Mouse (Mus musculus) embryonic facial prominence, embryonic 11.5 days (tissue): Measurements from ENCODE around the gene Itln1. TPM values are rescaled to one million over a fixed set of nuclear protein-coding genes. Genes with fewer than 3 reads are reported as not detected.
A peak's percentile ranks its signal among the peaks of the same experiment; 100 is the strongest.

Source experiments
- ATAC-seq: fragments of 200-750 bp; cut with Nextera tagmentation; replicated peaks from 2 replicates; pipeline ENCODE4 v1.8.0; 2017; ENCODE audit warnings: low read depth; ENCODE audit not compliant: insufficient number of reproducible peaks, low FRiP score, low TSS enrichment
- DNase-seq: peaks from one replicate; pipeline ENCODE4 v3.0.0-alpha.2; 2015; ENCODE audit warnings: low spot score
- H3K27ac ChIP-seq: fragments of 300-500 bp; sonication (generic); replicated peaks from 2 replicates; pipeline ENCODE4 v1.5.1; 2014; ENCODE audit warnings: mild to moderate bottlenecking, low read depth, low read length, control low read depth
- H3K27me3 ChIP-seq: fragments of 300-500 bp; sonication (generic); 2 replicates; pipeline ENCODE4 v1.6.1; 2014; ENCODE audit warnings: mild to moderate bottlenecking, low read length, moderate library complexity, mixed read lengths; ENCODE audit not compliant: control insufficient read depth, insufficient read depth
- H3K36me3 ChIP-seq: fragments of 300-500 bp; sonication (generic); replicated peaks from 2 replicates; pipeline ENCODE4 v1.6.1; 2014; ENCODE audit warnings: low read depth, mild to moderate bottlenecking, low read length, moderate library complexity, mixed read lengths; ENCODE audit not compliant: control insufficient read depth, insufficient read depth
- H3K4me1 ChIP-seq: fragments of 300-500 bp; sonication (generic); 2 replicates; pipeline ENCODE4 v1.6.1; 2014; ENCODE audit warnings: low read length, mixed read lengths; ENCODE audit not compliant: control insufficient read depth, insufficient read depth
- H3K4me2 ChIP-seq: fragments of 300-500 bp; sonication (generic); 2 replicates; pipeline ENCODE4 v1.6.1; 2014; ENCODE audit warnings: low read depth, mild to moderate bottlenecking, control low read depth, low read length, moderate library complexity
- H3K4me3 ChIP-seq: fragments of 300-500 bp; sonication (generic); 2 replicates; pipeline ENCODE4 v1.5.1; 2014; ENCODE audit warnings: low read depth, low read length, control low read depth
- H3K9ac ChIP-seq: fragments of 300-500 bp; sonication (generic); replicated peaks from 2 replicates; pipeline ENCODE4 v1.6.1; 2014; ENCODE audit warnings: mild to moderate bottlenecking, control low read depth, low read length
- H3K9me3 ChIP-seq: fragments of 300-500 bp; sonication (generic); replicated peaks from 2 replicates; pipeline ENCODE4 v1.6.1; 2016; ENCODE audit warnings: mild to moderate bottlenecking, low read length, inconsistent platforms, mixed read lengths; ENCODE audit not compliant: control insufficient read depth
- WGBS: fragments of 180-500 bp; shearing (Covaris S2); extraction: QIAGEN DNeasy Blood & Tissue Kit; methylation state at CpG from one replicate; pipeline ENCODE4 v1.1.7; 2014; 5-methylcytosine and 5-hydroxymethylcytosine counted together
- polyA plus RNA-seq: library from polyadenylated mRNA; unstranded; fragments of >200 nt; fragmentation: Nextera tagmentation; extraction: Ambion mirVana; gene quantifications from 2 replicates; pipeline ENCODE4 v1.2.1, GENCODE M21; 2014

Itln1 gene
- polyA plus RNA-seq, 1 experiment from 2014 or later: not detected

- ATAC-seq: no peak
- DNase-seq: no peak
Observed at GRCm38 (mm10) chr1:171513234-171513633, 21.9 kb downstream of the Itln1 start.

DNA sequence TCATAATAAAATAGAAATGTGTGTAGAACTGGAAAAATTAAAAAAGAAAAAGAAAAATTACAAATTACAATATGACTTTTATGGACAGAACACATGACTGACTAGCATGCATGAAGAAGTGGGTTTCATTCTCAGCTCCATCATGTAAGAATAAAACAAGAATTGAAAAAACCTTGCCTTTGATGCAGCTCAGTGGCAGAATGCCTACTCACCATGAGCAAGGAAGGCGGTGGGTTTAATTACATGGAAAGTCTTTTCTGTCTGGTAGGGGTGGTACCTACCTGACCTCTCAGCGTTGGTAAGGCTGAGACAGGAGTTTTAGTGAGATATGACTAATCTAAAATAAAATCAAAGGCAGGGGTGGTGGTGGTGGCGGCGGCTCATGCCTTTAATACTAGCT lies 30.5 kb downstream of the Itln1 start:
- DNase-seq (no peak), ATAC-seq (no peak)
- no peaks in the 10 kb centered on the region for H3K36me3 ChIP-seq
- H3K27me3 ChIP-seq: no peaks in the 10 kb centered on the region
- no peaks in the 10 kb centered on the region for H3K4me1 ChIP-seq
- H3K4me3 ChIP-seq: no peak overlapping the region
- no peak overlapping the region for H3K9ac ChIP-seq
- WGBS: 82% methylated on average over 4 of the region's 4 CpGs
- no peak overlapping the region for H3K27ac ChIP-seq
- H3K4me2 ChIP-seq: no peak overlapping the region
- H3K9me3 ChIP-seq: no peaks in the 10 kb centered on the region

More at GRCm38 (mm10) chr1:171513234-171513633, 21.9 kb downstream of the Itln1 start:
- H3K9me3 ChIP-seq: no peaks in the 10 kb centered on the region
- H3K4me3 ChIP-seq: no peak overlapping the region
- H3K27ac ChIP-seq: no peak overlapping the region
- H3K27me3 ChIP-seq: no peaks in the 10 kb centered on the region
- H3K4me2 ChIP-seq: no peak overlapping the region
- no peaks in the 10 kb centered on the region for H3K36me3 ChIP-seq
- no peaks in the 10 kb centered on the region for H3K4me1 ChIP-seq
- no peak overlapping the region for H3K9ac ChIP-seq
- WGBS: 89% methylated on average over 2 of the region's 2 CpGs

DNA sequence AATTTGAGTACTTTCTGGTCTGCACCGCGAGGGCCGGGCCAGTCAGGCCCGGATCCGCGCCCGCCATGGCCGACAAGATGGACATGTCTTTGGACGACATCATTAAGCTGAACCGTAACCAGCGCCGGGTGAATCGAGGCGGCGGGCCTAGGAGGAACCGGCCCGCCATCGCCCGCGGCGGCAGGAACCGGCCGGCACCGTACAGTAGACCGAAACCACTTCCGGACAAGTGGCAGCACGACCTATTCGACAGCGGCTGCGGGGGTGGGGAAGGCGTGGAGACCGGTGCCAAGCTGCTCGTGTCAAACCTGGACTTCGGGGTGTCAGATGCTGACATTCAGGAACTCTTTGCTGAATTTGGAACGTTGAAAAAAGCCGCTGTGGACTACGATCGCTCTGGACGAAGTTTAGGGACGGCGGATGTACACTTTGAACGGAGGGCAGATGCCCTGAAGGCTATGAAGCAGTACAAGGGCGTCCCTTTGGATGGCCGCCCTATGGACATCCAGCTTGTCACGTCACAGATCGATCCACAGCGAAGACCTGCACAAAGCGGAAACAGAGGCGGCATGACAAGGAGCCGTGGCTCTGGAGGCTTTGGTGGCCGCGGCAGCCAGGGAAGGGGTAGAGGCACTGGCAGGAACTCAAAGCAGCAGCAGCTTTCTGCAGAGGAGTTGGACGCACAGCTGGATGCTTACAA lies 31.4 kb downstream of the Itln1 start:
- under 1% methylated on average over 53 of the region's 53 CpGs for WGBS
- ATAC-seq (peak; percentile 47), DNase-seq (peak; percentile 69)
- no peaks in the 10 kb centered on the region for H3K27me3 ChIP-seq
- peak overlapping the region; percentile 77 for H3K9ac ChIP-seq
- no peaks in the 10 kb centered on the region for H3K9me3 ChIP-seq
- H3K4me2 ChIP-seq: peak overlapping the region; percentile 85
- peak overlapping the region; percentile 81 for H3K27ac ChIP-seq
- no peaks in the 10 kb centered on the region for H3K4me1 ChIP-seq
- H3K36me3 ChIP-seq: no peaks in the 10 kb centered on the region
- H3K4me3 ChIP-seq: peak overlapping the region; percentile 55

GRCm38 (mm10) chr1:171503250-171503591 lies 31.9 kb downstream of the Itln1 start, which contains the start of gene Alyref2:
Gene Alyref2 (plus strand): TSS chr1:171503478.
- H3K36me3 ChIP-seq: no peaks in the 10 kb centered on the region
- no peaks in the 10 kb centered on the region for H3K9me3 ChIP-seq
- peak within 1 kb of the TSS; percentile 55 for H3K4me3 ChIP-seq
- peak within 1 kb of the TSS; percentile 85 for H3K4me2 ChIP-seq
- ATAC-seq (peak; percentile 83), DNase-seq (peak; percentile 95)
- H3K4me1 ChIP-seq: no peaks in the 10 kb centered on the region
- WGBS: under 1% methylated on average over 19 of the region's 19 CpGs
- peak within 1 kb of the TSS; percentile 77 for H3K9ac ChIP-seq
- no peaks in the 10 kb centered on the region for H3K27me3 ChIP-seq
- H3K27ac ChIP-seq: peak within 1 kb of the TSS; percentile 81

GRCm38 (mm10) chr1:171502388-171503249 lies 32.5 kb downstream of the Itln1 start:
- Histone ChIP-seq H3K4me1 (no peaks in the 10 kb centered on the region), H3K9ac (no peak overlapping the region), H3K9me3 (no peaks in the 10 kb centered on the region), H3K27me3 (no peaks in the 10 kb centered on the region), H3K4me2 (no peak overlapping the region; the same call in 1 of the 2 replicates), H3K4me3 (no peak overlapping the region), H3K36me3 (no peaks in the 10 kb centered on the region), H3K27ac (peak overlapping the region; percentile 21; the same call in 1 of the 2 replicates)
- peak; percentile 87 for ATAC-seq
- peak; percentile 88 for DNase-seq
- under 1% methylated on average over 14 of the region's 14 CpGs for WGBS

DNA sequence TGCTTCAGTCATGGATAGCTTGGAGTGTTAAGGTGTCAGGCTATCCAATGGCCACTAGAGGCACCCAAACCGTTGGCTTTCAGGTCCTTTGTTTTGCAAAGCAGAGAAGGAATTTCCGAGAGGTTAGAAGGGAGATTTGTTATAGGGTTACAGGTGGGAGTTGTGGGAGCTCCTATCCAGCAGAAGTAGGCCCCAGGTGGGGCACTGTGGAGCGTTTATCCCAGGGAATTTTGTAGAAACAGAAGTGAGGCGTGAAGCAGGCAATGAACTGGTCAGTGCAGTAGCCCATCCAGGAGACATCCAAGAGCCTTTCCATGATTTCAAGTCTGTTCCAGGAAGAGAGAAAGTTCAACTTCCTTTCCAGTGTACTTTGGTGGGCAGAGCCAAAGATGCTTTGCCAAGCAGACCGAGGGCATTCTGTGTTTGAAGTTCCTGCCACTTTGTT lies 33.4 kb downstream of the Itln1 start:
- DNase-seq (peak; percentile 72), ATAC-seq (no peak)
- peak overlapping the region; percentile 38 for H3K9ac ChIP-seq
- H3K27ac ChIP-seq: 0 out of 2 replicates have a peak overlapping the region, but pooled peaks have one; percentile 21
- H3K4me2 ChIP-seq: no peak overlapping the region
- H3K36me3 ChIP-seq: no peaks in the 10 kb centered on the region
- no peaks in the 10 kb centered on the region for H3K27me3 ChIP-seq
- no peaks in the 10 kb centered on the region for H3K4me1 ChIP-seq
- WGBS: 10% methylated on average over 5 of the region's 5 CpGs
- H3K9me3 ChIP-seq: no peaks in the 10 kb centered on the region
- H3K4me3 ChIP-seq: no peak overlapping the region

GRCm38 (mm10) chr1:171501016-171501610 lies 34.0 kb downstream of the Itln1 start:
- H3K4me2 ChIP-seq: no peak overlapping the region
- 57% methylated on average over 6 of the region's 6 CpGs for WGBS
- H3K36me3 ChIP-seq: no peaks in the 10 kb centered on the region
- ATAC-seq (no peak), DNase-seq (no peak)
- H3K4me1 ChIP-seq: no peaks in the 10 kb centered on the region
- no peak overlapping the region for H3K4me3 ChIP-seq
- no peak overlapping the region for H3K27ac ChIP-seq
- H3K9ac ChIP-seq: no peak overlapping the region
- no peaks in the 10 kb centered on the region for H3K9me3 ChIP-seq
- no peaks in the 10 kb centered on the region for H3K27me3 ChIP-seq
